Mouse (Mus musculus): ENCODE measurements around the gene Acmsd.

The Acmsd gene

DNA sequence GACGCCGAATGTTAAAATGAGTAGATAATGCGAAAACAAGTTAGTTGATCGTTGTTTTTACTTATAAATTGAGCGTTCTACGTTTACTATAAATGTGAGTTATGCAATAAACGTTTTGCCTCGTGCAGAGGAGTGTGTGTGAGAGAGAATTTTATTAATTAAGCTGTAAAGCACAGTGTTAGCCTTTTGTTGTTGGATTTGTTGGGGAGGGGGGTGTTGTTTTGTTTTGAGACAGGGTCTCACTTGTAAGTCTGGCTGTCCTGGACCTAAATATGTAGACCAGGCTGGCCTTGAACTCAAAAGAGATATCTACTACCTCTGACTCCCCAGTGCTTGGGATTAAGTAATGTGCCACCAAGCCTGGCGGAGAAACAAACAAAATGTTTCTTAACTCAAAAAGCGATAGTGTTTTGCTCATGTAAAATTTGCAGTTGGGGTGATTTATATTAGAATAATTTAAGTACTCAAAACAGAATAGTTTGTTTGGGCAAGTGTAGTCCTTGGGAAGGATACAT is 46.0 kb downstream of the Acmsd start:
- DNase-seq (ENCODE audit: low spot score in 2 of 2) = no peak

- no peak for DNase-seq (ENCODE audit: low spot score in 2 of 2)
These were observed 47.0 kb downstream of the Acmsd start for GRCm38 (mm10) chr1:127776246-127776645.

DNA sequence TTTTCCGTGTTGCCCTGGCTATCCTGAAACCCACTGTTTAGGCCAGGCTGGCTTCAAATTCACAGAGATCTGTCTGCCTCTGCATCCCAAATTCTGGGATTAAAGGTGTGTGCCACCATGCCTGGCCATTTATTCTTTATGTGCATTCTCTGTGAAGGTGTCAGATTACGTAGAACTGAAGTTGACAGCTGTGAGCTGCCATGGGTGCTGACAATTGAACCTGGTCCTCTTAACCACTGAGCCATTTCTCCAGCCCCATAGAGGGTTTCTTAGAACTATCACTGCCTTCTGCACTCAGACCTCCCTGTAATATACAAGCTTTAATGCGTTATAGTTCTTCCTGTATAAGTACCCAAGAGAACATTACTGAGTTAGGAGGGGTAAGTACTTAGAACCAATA is 49.4 kb downstream of the Acmsd start:
- DNase-seq (ENCODE audit: low spot score in 2 of 2) = no peak

DNA sequence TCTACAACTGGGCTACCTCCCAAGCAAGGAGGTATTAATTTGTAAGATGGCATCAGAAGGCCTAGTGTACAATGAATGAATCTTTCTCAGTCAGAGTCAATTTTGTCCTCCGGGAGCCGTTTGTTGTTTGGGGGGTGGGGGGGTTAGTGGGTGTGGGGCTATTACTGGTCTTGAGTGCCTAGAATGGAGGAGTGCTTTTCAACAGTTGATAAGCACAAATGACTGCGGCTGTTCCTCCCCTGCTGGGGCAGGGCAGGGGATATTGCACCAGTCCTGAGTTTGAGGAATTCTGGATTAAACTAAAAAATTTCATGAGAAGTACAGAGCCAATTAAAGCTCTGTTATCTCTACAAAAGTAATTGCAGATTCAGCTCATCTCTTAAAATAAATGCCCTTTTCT is 50.9 kb downstream of the Acmsd start:
- DNase-seq (ENCODE audit: low spot score in 2 of 2) = no peak

DNA sequence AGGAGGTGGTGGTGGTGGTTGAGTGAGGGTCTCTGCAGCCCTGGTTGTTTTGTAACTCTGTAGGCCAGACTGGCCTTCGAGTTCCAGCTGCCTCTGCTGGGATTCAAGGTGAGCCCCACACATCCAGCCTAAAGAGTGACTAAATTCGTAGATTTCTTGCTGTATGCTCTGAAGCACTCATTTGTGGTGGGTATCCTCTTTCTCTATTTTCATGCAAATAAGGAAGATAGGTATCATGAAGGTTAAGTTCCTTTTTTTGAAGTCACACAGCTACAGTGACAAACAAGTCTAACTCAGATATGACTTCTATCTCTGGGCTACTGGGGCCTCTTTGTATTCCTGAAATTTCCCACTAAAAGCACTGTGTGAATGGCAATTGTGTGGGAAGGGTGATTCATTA is 51.6 kb downstream of the Acmsd start:
- no peak for DNase-seq (ENCODE audit: low spot score in 2 of 2)

DNA sequence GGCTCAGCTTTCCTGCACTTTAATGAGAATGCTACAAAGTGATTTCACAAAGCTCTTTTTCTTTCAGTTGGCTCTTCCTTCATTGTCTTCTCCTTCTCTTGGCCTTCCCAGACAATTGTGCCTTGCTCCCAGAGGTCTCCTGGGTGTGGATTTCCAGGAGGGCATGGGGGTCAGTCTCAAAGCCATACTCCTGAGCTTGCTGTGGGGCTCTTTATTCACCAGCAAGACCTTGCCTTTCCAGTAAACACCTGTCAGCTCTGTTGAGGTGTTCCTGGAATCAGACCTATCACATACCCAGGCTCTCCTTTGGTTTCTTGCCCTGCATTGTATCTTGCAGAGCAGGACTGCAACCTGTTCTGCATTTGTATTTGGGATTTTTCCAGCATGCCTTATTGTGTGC is 54.6 kb downstream of the Acmsd start:
- DNase-seq (ENCODE audit: low spot score in 2 of 2) = no peak

GRCm38 (mm10) chr1:127785882-127786281 is 56.7 kb downstream of the Acmsd start:
- DNase-seq (ENCODE audit: low spot score in 2 of 2) = no peak

DNA sequence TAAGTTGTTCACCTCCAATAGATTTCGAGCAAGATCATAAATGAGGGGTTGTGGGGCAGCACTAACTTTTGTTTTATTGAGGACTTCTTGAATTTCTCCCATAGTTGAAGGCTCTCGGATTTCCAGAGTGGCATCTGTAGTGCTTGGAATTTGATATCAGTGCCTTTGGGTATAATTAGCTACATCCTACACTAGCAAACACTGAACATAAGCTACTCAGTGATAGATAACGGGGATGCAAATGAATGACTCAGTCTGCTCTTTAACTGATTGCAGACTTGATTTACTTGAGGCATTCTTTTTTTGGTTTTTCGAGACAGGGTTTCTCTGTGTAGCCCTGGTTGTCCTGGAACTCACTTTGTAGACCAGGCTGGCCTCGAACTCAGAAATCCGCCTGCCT is 59.7 kb downstream of the Acmsd start:
- no peak for DNase-seq (ENCODE audit: low spot score in 2 of 2)

DNA sequence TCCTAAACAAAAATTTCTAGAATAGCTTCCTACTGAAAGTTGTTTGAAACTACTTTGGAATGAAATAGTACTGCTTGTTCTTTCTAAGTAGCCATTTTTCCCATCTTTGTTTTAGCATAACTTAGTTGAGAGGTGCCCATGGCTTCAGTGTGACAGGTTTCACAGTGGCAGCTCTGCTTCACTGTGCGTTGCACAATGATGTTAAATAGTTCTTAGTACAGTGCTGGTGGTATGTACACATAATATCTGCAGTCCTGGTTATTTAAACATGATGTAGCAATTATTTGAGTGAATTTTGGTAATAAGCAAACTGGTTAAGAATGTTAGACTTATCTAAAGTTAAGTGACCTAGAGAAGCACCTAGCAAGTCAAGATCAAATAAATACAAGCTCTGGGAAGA is 64.2 kb downstream of the Acmsd start:
- DNase-seq (ENCODE audit: low spot score in 2 of 2) = no peak

GRCm38 (mm10) chr1:127795087-127795769 is 66.0 kb downstream of the Acmsd start:
- DNase-seq (ENCODE audit: low spot score in 2 of 2) = no peak

GRCm38 (mm10) chr1:127796341-127796740 is 67.1 kb downstream of the Acmsd start:
- no peak for DNase-seq (ENCODE audit: low spot score in 2 of 2)

- no peak for DNase-seq (ENCODE audit: low spot score in 2 of 2)
These were observed 67.5 kb downstream of the Acmsd start for GRCm38 (mm10) chr1:127796752-127797151.

DNA sequence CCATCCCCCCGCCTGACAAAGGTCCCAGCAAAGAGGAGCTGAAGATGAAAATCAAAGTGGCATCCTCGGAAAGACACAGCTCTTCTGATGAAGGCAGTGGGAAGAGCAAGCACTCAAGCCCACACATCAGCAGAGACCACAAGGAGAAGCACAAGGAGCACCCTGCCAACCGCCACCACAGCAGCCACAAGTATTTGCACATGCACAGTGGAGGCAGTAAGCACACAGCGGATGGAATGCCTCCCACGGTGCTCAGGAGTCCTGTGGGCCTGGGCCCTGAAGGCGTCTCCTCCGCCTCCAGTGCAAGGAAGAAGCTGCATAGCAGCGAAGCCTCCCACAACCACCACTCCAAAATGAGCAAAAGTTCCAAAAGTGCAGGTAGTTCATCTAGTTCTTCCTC is 73.7 kb downstream of the Acmsd start:
- DNase-seq (ENCODE audit: low spot score in 2 of 2) = no peak

DNA sequence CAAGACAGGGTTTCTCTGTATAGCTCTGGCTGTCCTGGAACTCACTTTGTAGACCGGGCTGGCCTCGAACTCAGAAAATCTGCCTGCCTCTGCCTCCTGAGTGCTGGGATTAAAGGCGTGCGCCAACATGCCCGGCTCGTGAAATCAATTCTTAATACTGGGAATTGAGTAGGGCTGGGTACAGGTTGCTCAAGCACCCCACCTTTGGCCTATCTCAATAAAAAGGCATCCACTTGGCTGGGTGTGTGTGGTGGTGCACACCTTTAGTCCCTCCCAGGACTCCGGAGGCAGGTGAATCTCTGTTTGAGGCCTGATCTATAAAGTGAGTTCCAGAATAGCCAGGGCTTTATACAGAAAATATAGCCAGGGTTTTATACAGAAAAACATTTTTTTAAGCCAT is 79.5 kb downstream of the Acmsd start:
- DNase-seq (ENCODE audit: low spot score in 2 of 2) = no peak

DNA sequence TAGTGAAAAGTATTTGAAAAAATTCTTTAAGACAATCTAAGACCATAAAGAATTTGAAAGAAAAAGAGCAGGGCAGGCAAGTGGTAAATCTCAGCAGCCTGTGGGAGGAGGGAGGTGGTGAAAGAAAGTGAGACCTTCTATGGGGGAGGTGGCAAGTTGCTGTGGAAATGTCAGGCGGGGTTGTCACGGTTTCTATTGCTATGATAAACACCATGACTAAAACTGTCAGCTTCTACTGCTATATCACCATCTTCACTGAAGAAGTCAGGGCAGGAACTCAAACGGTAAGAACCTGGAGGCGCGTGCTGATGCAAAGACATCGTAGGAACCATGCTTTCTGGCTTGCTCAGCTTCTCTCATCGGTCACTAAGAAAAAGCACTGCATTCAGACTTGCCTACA is 83.7 kb downstream of the Acmsd start:
- DNase-seq (ENCODE audit: low spot score in 2 of 2) = no peak

DNA sequence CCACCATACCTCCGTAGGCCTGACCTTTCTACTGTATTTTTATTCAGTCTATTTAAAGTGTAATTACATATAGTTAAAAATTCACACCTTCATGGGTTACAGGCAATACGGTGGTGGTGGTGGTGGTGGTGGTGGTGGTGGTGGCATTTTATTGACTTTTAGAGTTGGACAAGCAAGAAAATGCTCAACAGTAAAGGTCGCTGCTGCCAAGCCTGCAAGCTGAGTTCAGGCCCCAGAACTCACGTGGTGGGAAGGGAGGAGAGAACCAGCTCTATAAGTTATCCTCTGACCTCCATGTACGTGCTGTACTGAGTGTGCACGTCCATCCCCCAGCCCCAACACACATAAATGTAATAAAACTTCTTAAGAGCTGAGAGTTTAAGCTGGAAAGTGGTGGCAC is 87.2 kb downstream of the Acmsd start:
- no peak for DNase-seq (ENCODE audit: low spot score in 2 of 2)
